Mouse (Mus musculus) kidney, embryonic 16.5 days (tissue): Measurements from ENCODE around the gene Pten. TPM values are rescaled to one million over a fixed set of nuclear protein-coding genes. Genes with fewer than 3 reads are reported as not detected.
A peak's percentile ranks its signal among the peaks of the same experiment; 100 is the strongest.

Experiments used
- ATAC-seq: fragments of 200-750 bp; cut with Nextera tagmentation; 2 replicates; pipeline ENCODE4 v1.8.0; 2017; ENCODE audit warnings: moderate TSS enrichment; ENCODE audit not compliant: low FRiP score, low TSS enrichment
- H3K27ac ChIP-seq: fragments of 300-500 bp; sonication (generic); 2 replicates; pipeline ENCODE4 v1.5.1; 2014; ENCODE audit warnings: low read length
- H3K27me3 ChIP-seq: fragments of 300-500 bp; sonication (generic); 2 replicates; pipeline ENCODE4 v1.6.1; 2014; ENCODE audit warnings: low read length, control low read depth, mixed read lengths; ENCODE audit not compliant: insufficient read depth
- H3K36me3 ChIP-seq: fragments of 300-500 bp; sonication (generic); 2 replicates; pipeline ENCODE4 v1.6.1; 2014; ENCODE audit warnings: low read length, control low read depth, mixed read lengths; ENCODE audit not compliant: insufficient read depth
- H3K4me1 ChIP-seq: fragments of 300-500 bp; sonication (generic); 2 replicates; pipeline ENCODE4 v1.6.1; 2014; ENCODE audit warnings: low read length, control low read depth, mixed read lengths; ENCODE audit not compliant: insufficient read depth
- H3K4me2 ChIP-seq: fragments of 300-500 bp; sonication (generic); replicated peaks from 2 replicates; pipeline ENCODE4 v1.6.1; 2014; ENCODE audit warnings: low read depth, low read length
- H3K4me3 ChIP-seq: fragments of 300-500 bp; sonication (generic); 2 replicates; pipeline ENCODE4 v1.5.1; 2014; ENCODE audit warnings: mild to moderate bottlenecking, low read length
- H3K9ac ChIP-seq: fragments of 300-500 bp; sonication (generic); replicated peaks from 2 replicates; pipeline ENCODE4 v1.6.1; 2014; ENCODE audit warnings: low read length
- H3K9me3 ChIP-seq: fragments of 300-500 bp; sonication (generic); 2 replicates; pipeline ENCODE4 v1.6.1; 2016; ENCODE audit warnings: low read length, control low read depth
- WGBS: fragments of 180-500 bp; shearing (Covaris S2); extraction: QIAGEN DNeasy Blood & Tissue Kit; methylation state at CpG from one replicate; pipeline ENCODE4 v1.1.7; 2014; 5-methylcytosine and 5-hydroxymethylcytosine counted together
- polyA plus RNA-seq: library from polyadenylated mRNA; unstranded; fragments of >200 nt; fragmentation: Nextera tagmentation; extraction: Ambion mirVana; gene quantifications from 2 replicates; pipeline ENCODE4 v1.2.1, GENCODE M21; 2015

Pten gene
- polyA plus RNA-seq, 1 experiment from 2014 or later, result 6.5 TPM

GRCm38 (mm10) chr19:32868560-32868959 lies 111.3 kb downstream of the Pten start:
- peaks cover 2% of the 10 kb centered on the region; the same call in 1 of the 2 replicates for H3K27me3 ChIP-seq
- H3K4me1 ChIP-seq, result 0 out of 2 replicates have a peak, but pooled peaks cover 10% of the 10 kb centered on the region
- no peak overlapping the region for H3K9ac ChIP-seq
- no peak overlapping the region for H3K4me2 ChIP-seq
- no peaks in the 10 kb centered on the region for H3K9me3 ChIP-seq
- no peak overlapping the region for H3K27ac ChIP-seq
- H3K4me3 ChIP-seq, result no peak overlapping the region
- H3K36me3 ChIP-seq, result no peaks in the 10 kb centered on the region
- no peak for ATAC-seq
- 59% methylated on average over 5 of the region's 5 CpGs for WGBS

- H3K9ac ChIP-seq, result no peak overlapping the region
- H3K9me3 ChIP-seq, result no peaks in the 10 kb centered on the region
- H3K36me3 ChIP-seq, result no peaks in the 10 kb centered on the region
- 0 out of 2 replicates have a peak, but pooled peaks cover 10% of the 10 kb centered on the region for H3K4me1 ChIP-seq
- no peak overlapping the region for H3K4me2 ChIP-seq
- H3K4me3 ChIP-seq, result no peak overlapping the region
- peaks cover 2% of the 10 kb centered on the region; the same call in 1 of the 2 replicates for H3K27me3 ChIP-seq
- WGBS, result 45% methylated on average over 10 of the region's 10 CpGs
- ATAC-seq, result no peak
- no peak overlapping the region for H3K27ac ChIP-seq
Measured at GRCm38 (mm10) chr19:32869053-32869680, 111.9 kb downstream of the Pten start.

- ATAC-seq, result peak; percentile 42; the same call in 1 of the 2 replicates
- 64% methylated on average over 7 of the region's 7 CpGs for WGBS
- no peak overlapping the region for H3K27ac ChIP-seq
- no peak overlapping the region for H3K4me3 ChIP-seq
- 0 out of 2 replicates have a peak, but pooled peaks cover 3% of the 10 kb centered on the region for H3K4me1 ChIP-seq
- no peak overlapping the region for H3K4me2 ChIP-seq
- no peaks in the 10 kb centered on the region for H3K36me3 ChIP-seq
- H3K27me3 ChIP-seq, result no peaks in the 10 kb centered on the region
- no peak overlapping the region for H3K9ac ChIP-seq
- no peaks in the 10 kb centered on the region for H3K9me3 ChIP-seq
Measured at GRCm38 (mm10) chr19:32873904-32874637, 116.8 kb downstream of the Pten start.

Other genes with a start within 250 kb of the Pten start
- gene Papss2, start 161.7 kb upstream of the Pten start, polyA plus RNA-seq, result 17.0 and 20.8 TPM in 2 replicates
- gene Atad1, start 17.7 kb upstream of the Pten start, polyA plus RNA-seq, result 88.0 and 90.3 TPM in 2 replicates